Mouse (Mus musculus): ENCODE results near the gene Gjb3.

DNA sequence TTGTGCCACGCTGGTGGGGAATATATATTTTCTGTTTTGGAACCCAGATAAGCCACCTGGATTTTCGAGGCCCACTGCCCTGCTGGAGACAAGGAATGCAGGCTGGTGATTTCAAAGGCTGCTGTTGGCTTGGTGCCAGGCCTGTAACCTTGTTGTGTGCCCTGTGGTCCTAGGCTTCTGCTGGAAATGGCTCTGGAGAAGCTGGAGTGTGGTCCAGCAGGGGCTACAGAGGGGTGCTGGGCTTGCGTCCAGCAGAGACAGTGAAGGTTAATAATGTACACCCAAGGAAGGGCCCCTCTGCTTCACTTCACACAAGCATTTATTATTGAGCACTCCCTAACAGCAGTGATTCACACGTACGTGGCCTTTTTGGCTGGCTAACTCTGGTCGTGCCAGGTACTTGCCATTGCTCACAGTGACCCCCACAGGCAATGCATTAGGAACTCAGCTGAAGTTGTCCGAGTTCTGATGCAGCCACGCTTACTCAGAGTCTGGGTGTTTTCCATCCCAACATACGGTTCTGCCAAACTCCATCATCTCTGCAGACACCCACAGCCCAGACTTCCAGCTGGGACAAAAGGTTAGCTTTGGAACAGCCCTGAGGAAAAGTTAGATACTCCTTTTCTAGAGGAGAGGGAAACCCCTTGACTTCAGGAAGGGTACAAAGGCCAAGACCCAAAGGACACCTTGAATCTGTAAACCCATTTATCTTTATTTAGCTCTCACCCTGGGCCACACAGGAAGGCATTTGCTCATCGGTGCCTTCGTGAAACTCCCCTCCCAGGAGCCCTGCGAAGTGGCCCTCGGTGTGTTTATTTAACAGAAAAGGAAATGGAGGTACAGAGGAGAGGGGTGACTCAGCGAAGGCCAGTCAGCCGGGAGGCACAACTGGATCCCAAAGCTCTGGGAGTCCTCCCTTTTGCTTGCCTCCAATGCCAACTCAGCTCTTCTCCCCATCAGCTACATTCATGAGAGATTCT, 24.2 kb upstream of the Gjb3 start:
- TF ChIP-seq CTCF (IDR thresholded peaks at IDR 0.05; ENCODE audit: low read depth, low read length) = no peak
- no peak for TF ChIP-seq POLR2A (IDR thresholded peaks at IDR 0.05; ENCODE audit: extremely low read depth, insufficient read depth, low read length)
